Mouse (Mus musculus) hindbrain, embryonic 10.5 days (tissue): Measurements from ENCODE around the gene Tmem190. TPM values are rescaled to one million over a fixed set of nuclear protein-coding genes. Genes with fewer than 3 reads are reported as not detected.

Source experiments
- DNase-seq: peaks from one replicate; pipeline ENCODE4 v3.0.0-alpha.2; 2017; ENCODE audit warnings: low spot score
- H3K27ac ChIP-seq: fragments of 300-500 bp; sonication (generic); 2 replicates; pipeline ENCODE4 v1.5.1; 2016; ENCODE audit warnings: mild to moderate bottlenecking, moderate library complexity
- H3K27me3 ChIP-seq: fragments of 300-500 bp; sonication (generic); 2 replicates; pipeline ENCODE4 v1.6.1; 2016; ENCODE audit warnings: mild to moderate bottlenecking; ENCODE audit not compliant: poor library complexity, insufficient read depth, severe bottlenecking
- H3K36me3 ChIP-seq: fragments of 300-500 bp; sonication (generic); 2 replicates; pipeline ENCODE4 v1.6.1; 2016; ENCODE audit warnings: mild to moderate bottlenecking, moderate library complexity
- H3K4me1 ChIP-seq: fragments of 300-500 bp; sonication (generic); replicated peaks from 2 replicates; pipeline ENCODE4 v1.6.1; 2016; ENCODE audit warnings: mild to moderate bottlenecking
- H3K4me3 ChIP-seq: fragments of 300-500 bp; sonication (generic); 2 replicates; pipeline ENCODE4 v1.5.1; 2016; ENCODE audit warnings: mild to moderate bottlenecking, moderate library complexity
- H3K9me3 ChIP-seq: fragments of 300-500 bp; sonication (generic); 2 replicates; pipeline ENCODE4 v1.6.1; 2016; ENCODE audit warnings: mild to moderate bottlenecking, moderate library complexity
- WGBS: fragments of 180-500 bp; shearing (Covaris S2); methylation state at CpG from one replicate; pipeline ENCODE4 v1.1.7; 2016; 5-methylcytosine and 5-hydroxymethylcytosine counted together
- polyA plus RNA-seq: library from polyadenylated mRNA; unstranded; fragments of >200 nt; fragmentation: Nextera tagmentation; extraction: Ambion mirVana; gene quantifications from 2 replicates; pipeline ENCODE4 v1.2.1, GENCODE M21; 2016

The Tmem190 gene
- polyA plus RNA-seq, 1 experiment from 2014 or later = not detected

DNA sequence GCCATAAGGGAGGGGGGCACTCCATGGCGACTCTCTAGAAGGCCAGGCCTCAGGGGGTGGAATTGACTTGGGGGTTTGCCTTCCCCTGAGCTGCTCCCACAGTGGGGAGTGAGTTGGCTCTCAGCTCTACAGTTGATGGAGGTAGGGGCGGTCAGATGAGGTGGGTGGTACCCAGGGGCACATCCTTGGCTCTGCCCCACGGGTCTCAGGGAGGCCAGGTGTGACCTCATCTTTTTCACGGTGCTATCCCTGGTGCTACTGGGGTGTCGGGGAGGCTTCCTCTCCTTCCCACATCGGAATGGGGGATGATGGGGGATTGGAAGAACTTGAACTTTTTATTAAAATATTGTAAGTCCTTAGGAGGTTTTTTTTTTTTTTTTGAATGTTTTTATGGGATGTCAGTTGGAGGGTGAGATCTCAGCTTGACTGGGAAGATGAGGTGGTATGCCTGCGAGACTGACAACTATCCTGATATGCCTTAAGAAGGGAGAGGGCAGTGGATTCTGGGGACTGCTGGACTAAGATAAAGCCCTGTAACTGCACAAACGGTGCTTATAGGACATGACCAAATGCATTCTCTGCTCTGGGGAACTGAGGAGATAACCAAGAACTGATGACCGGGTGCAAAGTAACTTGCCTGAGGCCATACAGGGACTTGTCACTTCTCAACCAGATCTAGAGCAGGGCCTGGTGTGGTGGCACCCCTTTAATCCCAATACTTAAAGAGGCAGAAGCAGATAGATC lies 35.4 kb upstream of the Tmem190 start:
- Histone ChIP-seq H3K36me3 (peaks cover 48% of the 10 kb centered on the region), H3K9me3 (no peaks in the 10 kb centered on the region), H3K27me3 (0 out of 2 replicates have a peak, but pooled peaks cover 3% of the 10 kb centered on the region), H3K27ac (no peak overlapping the region), H3K4me3 (no peak overlapping the region), H3K4me1 (peaks cover 39% of the 10 kb centered on the region)
- no peak for DNase-seq
- WGBS = 73% methylated on average over 9 of the region's 9 CpGs

DNA sequence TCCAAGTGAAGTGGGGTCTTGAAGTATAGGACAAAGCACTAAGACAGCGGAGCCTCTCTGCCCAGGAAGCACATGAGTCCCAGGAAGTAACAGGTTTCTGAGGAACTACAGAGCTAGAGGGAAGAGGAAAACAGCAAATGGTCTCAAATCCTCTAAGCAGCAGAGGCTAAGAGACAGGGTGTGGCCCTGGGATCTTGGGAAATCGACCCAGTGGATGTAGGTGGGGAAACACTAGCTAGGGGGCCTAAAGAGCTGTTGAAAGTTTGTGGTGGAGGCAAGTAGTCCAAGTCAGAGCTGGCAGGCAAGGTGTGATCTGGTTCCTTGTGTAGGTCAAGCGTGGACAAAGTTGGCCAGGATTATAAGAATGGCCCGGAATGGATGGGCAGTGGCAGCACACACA lies 34.4 kb upstream of the Tmem190 start:
- peaks cover 38% of the 10 kb centered on the region for H3K36me3 ChIP-seq
- no peak overlapping the region for H3K4me3 ChIP-seq
- H3K27ac ChIP-seq = no peak overlapping the region
- WGBS = 80% methylated on average over 4 of the region's 4 CpGs
- 0 out of 2 replicates have a peak, but pooled peaks cover 3% of the 10 kb centered on the region for H3K27me3 ChIP-seq
- peaks cover 39% of the 10 kb centered on the region for H3K4me1 ChIP-seq
- H3K9me3 ChIP-seq = no peaks in the 10 kb centered on the region
- no peak for DNase-seq

DNA sequence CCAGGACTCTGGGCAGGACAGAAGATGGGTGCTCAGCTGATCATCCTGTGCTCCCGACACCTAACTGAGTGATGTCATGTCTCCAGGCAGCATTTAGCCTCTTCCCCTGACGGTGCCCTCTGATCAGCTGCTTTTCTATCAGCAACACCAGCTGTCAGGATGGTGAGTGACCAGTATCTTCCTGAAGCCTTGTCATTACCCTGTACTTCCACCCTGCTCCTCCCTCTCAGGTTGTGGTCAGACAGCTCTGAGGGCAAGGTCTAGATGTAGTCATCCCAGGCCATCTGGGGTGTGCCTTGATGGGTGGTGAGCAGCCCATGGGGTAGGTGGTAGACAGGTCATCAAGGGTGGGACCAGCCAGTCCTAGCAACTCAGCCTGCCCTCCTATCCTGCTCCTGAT lies 33.6 kb upstream of the Tmem190 start:
- 94% methylated on average over 2 of the region's 2 CpGs for WGBS
- no peak overlapping the region for H3K27ac ChIP-seq

DNA sequence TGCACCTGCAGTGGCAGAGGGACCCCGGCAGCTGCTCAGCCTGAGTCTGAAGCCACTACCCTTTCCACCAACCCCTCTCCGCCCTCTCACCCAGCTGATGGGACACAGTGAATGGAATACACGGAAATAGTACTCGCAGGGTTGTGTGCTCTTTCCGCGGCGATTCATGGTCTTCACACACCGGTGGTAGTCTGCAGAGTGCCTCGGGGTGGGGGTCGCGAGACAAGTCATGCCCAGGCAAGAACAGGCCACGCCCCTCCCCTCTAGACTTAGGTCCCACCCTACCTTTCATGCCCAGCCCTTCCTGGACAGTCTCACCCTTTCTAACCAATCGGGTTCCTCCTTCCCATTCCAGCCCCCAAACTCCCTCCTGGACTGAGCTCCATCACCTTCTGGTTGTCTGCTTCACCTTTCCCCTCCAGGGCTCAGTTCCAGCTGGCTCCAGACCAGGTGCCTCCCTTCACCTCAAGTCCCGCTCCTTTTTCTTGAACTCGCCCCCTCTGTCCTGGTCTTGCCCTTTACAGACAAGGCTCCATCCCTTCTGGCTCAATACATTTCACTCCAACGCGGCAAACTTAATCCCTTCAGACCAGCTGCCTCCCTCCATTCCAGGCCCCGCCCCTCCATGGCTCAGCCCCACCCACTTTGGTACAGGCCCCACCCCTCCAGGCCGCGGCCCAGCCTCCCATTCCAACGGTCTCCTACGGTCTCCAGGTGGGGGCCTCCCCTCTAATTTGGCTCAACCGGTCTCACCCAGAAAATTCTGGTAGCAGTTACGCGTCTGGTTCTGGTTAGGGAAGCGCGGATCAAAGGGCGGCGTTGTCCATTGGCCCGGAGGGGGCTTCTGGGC lies 30.5 kb upstream of the Tmem190 start:
- peak overlapping the region; percentile 76 for H3K27ac ChIP-seq
- H3K36me3 ChIP-seq = no peaks in the 10 kb centered on the region
- 2% methylated on average over 30 of the region's 30 CpGs for WGBS
- peaks cover 22% of the 10 kb centered on the region for H3K4me1 ChIP-seq
- H3K9me3 ChIP-seq = no peaks in the 10 kb centered on the region
- peak overlapping the region; percentile 47 for H3K4me3 ChIP-seq
- peak; percentile 69 for DNase-seq
- peaks cover 13% of the 10 kb centered on the region for H3K27me3 ChIP-seq

More for the DNA sequence above, 33.6 kb upstream of the Tmem190 start:
- Histone ChIP-seq H3K9me3 (no peaks in the 10 kb centered on the region), H3K27me3 (peaks cover 10% of the 10 kb centered on the region), H3K36me3 (peaks cover 30% of the 10 kb centered on the region), H3K4me1 (peaks cover 38% of the 10 kb centered on the region), H3K4me3 (no peak overlapping the region)
- no peak for DNase-seq

DNA sequence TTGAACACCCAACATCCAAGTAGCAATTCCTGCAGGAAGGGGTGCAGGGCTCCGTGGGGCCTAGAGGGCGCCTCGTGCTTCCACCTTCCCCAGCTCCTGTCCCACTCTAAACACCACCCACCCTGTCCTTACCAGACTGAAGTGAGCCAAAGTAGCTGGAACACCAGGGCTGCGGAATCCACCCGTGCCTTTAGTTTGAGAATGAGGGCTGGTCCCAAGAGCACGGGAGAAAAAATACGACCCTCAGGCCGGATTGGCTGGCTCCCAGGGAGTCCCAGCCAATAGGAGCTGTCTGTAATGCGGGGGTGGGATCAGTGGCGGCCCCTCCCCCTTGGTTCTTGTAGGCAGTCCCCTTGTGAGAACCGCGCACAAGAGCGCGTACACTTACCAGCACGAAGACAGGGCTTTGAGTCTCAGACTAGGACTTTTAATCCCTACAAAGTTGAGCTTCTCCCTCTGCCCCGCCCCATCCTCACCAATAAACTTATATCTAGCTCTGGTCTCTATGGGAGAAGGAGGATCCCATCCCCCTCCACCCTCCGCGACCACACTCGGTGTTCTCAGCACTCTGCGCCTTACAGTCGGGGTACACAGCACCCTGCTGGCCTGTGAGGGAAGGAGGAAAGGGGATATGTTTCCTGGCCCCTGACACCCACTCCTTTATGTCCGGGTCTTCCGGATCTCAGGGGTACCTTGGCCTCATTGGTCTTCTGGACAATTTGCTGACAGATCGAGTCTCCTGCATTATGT lies 29.7 kb upstream of the Tmem190 start, which contains the start of gene Cox6b2:
Gene Cox6b2, minus strand, starts transcription at position 274 of the 750 bp plus-strand sequence.
- Histone ChIP-seq H3K4me1 (peaks cover 22% of the 10 kb centered on the region), H3K4me3 (peak within 1 kb of the TSS; percentile 47), H3K9me3 (peaks cover 2% of the 10 kb centered on the region; the same call in 1 of the 2 replicates), H3K36me3 (no peaks in the 10 kb centered on the region), H3K27ac (peak within 1 kb of the TSS; percentile 76), H3K27me3 (peaks cover 14% of the 10 kb centered on the region)
- 5% methylated on average over 24 of the region's 24 CpGs for WGBS
- DNase-seq = peak; percentile 89

DNA sequence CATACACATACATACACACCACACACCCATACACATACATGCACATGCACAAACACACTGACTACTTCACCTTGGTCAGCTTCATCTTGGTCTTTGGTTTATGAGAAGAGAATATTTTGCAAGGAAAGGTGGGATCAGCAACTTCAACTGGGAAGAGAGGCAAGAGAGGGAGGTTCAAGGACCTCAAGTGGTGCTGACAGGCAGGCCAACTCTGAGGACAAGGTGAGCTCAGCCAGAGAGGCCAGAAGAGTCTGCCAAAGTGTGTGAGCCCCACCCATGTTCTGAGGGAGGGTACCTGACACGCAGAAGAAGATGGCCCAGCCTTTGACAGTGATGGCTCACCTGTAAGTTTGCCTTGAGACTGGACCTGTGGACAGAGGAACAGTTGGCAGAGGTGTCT lies 23.1 kb upstream of the Tmem190 start:
- peaks cover under 1% of the 10 kb centered on the region; the same call in 1 of the 2 replicates for H3K4me1 ChIP-seq
- H3K27ac ChIP-seq = no peak overlapping the region
- peaks cover 2% of the 10 kb centered on the region; the same call in 1 of the 2 replicates for H3K9me3 ChIP-seq
- H3K27me3 ChIP-seq = peaks cover 4% of the 10 kb centered on the region; the same call in 1 of the 2 replicates
- 58% methylated on average over 1 of the region's 1 CpGs for WGBS
- no peak for DNase-seq
- H3K4me3 ChIP-seq = no peak overlapping the region
- no peaks in the 10 kb centered on the region for H3K36me3 ChIP-seq

DNA sequence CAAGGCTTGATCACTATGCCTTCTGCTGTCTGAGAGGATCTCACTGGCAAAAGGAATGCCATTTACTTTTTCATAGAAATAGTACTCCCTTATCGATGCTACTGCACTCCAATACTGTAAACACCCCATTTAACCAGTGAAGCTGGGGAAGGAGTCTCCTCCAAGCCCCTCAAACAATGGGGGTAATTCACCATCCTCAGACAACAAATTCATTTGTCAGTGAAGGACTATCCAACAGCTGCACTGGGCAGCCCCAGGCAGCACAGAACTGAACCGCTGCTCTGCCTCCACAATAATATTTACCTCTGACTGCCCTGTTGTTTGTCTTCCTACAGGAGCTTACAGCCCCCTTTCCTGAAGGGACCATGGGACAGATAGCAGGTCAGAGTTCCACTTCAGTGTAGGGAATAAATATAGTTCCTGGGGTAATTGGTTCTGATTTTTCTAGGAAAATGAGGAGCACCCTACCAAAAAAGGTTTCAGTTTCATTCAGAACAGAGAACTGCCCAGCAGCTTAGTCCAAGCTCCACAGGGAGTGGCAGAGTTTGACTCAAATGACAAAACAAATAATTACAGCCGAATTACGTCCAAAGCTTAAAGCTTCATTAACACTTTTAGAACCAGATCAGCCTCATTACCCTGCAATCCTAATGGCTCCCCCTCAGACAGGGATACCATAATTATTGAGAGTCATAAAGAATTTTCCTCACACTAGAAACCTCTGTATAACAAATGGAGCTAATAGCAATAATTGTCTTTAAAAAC lies 17.6 kb upstream of the Tmem190 start:
- Histone ChIP-seq H3K36me3 (no peaks in the 10 kb centered on the region), H3K4me1 (peaks cover 10% of the 10 kb centered on the region), H3K4me3 (no peak overlapping the region), H3K9me3 (no peaks in the 10 kb centered on the region), H3K27ac (no peak overlapping the region), H3K27me3 (no peaks in the 10 kb centered on the region)
- no peak for DNase-seq
- 20% methylated on average over 4 of the region's 4 CpGs for WGBS

DNA sequence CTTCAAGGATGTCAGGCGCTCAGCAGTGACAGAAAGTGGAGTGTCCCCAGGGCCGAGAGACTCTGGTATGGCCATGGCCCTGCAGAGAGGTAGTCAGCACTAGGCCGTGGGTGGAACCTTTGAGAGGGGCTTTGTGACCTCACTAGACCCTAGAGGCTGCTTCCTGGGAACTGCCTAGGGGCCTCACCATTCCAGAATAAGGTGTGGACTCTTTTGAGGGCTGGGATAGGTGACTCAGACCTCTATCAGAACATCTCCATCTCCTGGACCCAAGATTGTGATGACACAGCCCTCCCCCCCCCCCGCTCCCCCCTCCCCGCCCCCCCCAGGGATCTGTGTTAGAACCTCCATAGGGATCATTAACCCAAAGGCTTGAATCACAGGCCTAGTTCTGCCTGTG lies 11.5 kb upstream of the Tmem190 start, which contains the start of gene Fam71e2:
Gene Fam71e2, minus strand, starts transcription at position 101 of the 400 bp plus-strand sequence.
- H3K4me1 ChIP-seq = no peaks in the 10 kb centered on the region; the same call in 1 of the 2 replicates
- no peaks in the 10 kb centered on the region for H3K9me3 ChIP-seq
- no peak for DNase-seq
- 72% methylated on average over 5 of the region's 5 CpGs for WGBS
- peaks cover 23% of the 10 kb centered on the region for H3K27me3 ChIP-seq
- H3K27ac ChIP-seq = no peak within 1 kb of the TSS
- H3K36me3 ChIP-seq = no peaks in the 10 kb centered on the region
- 0 out of 2 replicates have a peak within 1 kb of the TSS, but pooled peaks have one; percentile 7 for H3K4me3 ChIP-seq

DNA sequence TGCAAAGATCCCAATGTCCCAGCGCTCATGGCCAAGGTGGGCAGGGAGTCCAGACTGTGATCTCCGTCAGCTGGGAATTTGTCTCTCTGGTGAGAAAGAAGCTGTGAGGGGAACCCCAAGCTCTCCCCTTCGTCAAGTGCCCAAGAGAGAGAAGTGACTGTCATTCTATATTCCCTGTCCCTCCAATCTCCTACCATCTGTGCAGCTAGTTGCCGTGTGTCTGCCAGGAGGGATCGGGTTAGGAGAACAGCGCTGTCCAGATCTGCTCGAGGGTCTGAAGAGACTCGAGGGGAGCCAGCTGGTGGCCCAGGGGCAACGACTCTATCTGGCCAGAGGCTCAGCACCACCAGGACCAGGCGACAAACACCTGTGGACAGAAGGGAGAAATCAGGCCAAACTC lies 6.6 kb upstream of the Tmem190 start:
- Histone ChIP-seq H3K4me1 (peaks cover 28% of the 10 kb centered on the region), H3K9me3 (0 out of 2 replicates have a peak, but pooled peaks cover 6% of the 10 kb centered on the region), H3K27me3 (peaks cover 72% of the 10 kb centered on the region), H3K27ac (no peak overlapping the region), H3K36me3 (no peaks in the 10 kb centered on the region), H3K4me3 (no peak overlapping the region)
- DNase-seq = no peak
- WGBS = 53% methylated on average over 10 of the region's 10 CpGs

DNA sequence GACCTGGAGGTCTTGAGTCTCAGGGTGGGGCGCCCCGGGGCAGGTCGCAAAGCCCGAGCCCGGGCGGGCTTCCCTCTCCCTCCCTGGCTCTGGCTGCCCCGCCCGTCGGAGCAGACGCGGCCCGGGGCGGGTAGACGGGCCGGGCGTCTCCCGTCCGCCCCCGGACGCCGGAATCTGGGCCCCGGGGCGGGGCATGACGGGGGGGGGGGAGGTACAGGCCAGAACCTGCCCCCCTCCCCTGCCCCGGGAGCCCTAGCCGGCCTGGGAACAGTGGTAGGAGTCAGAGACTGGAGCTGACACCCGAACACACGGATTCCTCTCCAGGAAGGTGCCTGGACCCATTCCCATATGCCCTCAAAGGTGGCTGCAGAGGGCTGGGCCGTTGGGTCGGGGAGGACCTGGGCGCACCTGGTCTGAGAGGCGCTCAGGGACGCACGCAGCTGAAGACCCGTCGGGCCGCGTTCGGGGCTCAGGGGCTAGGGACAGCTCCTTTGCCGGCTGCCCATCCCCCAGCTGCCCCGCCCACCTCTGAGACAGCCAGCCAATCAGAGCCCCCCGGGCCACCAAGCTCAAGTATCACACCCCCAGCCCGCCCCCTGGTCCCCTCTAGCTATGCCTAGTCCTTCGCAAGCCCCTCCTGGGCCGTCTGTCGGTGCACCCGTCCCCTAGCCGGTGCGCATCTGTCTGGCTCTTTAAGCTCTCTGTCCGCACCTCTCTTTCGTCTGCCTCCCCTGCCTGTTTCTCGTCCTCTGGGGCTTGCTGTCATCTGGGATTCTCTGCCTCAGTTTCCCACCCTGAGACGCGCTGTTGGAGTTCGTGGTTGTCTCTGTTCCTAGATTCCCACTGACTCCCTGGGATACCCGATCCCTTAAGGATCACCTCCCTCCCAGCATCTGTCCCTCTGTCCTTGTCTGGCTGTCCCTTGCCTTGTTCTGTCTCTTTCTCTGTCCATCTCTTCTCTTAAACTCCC lies 5.6 kb upstream of the Tmem190 start:
- 0 out of 2 replicates have a peak, but pooled peaks cover 6% of the 10 kb centered on the region for H3K9me3 ChIP-seq
- 1% methylated on average over 55 of the region's 56 CpGs for WGBS
- peak overlapping the region; percentile 44 for H3K4me3 ChIP-seq
- peak; percentile 87 for DNase-seq
- H3K27me3 ChIP-seq = peaks cover 77% of the 10 kb centered on the region
- H3K27ac ChIP-seq = peak overlapping the region; percentile 59
- peaks cover 33% of the 10 kb centered on the region for H3K4me1 ChIP-seq
- H3K36me3 ChIP-seq = no peaks in the 10 kb centered on the region
